Mouse (Mus musculus) granulocyte monocyte progenitor cell, adult 5-6 weeks (primary cell): ENCODE measurements around the gene Sec13. TPM values are rescaled to one million over a fixed set of nuclear protein-coding genes. Genes with fewer than 3 reads are reported as not detected.
"Not testable (repeated sequence)": the region's sequence is repeated elsewhere in the genome, so short reads cannot be mapped to it uniquely, and the experiment has no call there.

Experiments
- ATAC-seq: replicated peaks from 2 replicates; pipeline ENCODE4 v1.8.0; 2016; ENCODE audit warnings: mild to moderate bottlenecking, moderate TSS enrichment, inconsistent platforms; ENCODE audit not compliant: poor library complexity, severe bottlenecking
- total RNA-seq, 2 experiments: library from RNA; stranded (forward) in 1 of 2; stranded (reverse) in 1 of 2; fragments of 200-712, 200-1000 nt in 1 of 2; fragments of >200 nt in 1 of 2; fragmentation: Nextera tagmentation in 1 of 2; gene quantifications; 2 replicates each; pipeline ENCODE4 v1.2.3; 2014 to 2017

The Sec13 gene
- total RNA-seq, 2 experiments from 2014 or later = 145 to 217 TPM

GRCm38 (mm10) chr6:113714276-113714675 lies 26.3 kb downstream of the Sec13 start:
- peak; percentile 86 for ATAC-seq

- ATAC-seq = not testable (repeated sequence)
These were observed 27.2 kb downstream of the Sec13 start for GRCm38 (mm10) chr6:113713389-113713788.

- no peak for ATAC-seq
These were observed 27.8 kb downstream of the Sec13 start for GRCm38 (mm10) chr6:113712718-113713117.

- ATAC-seq = peak; percentile 8
These were observed 43.0 kb downstream of the Sec13 start for GRCm38 (mm10) chr6:113697222-113698205.

GRCm38 (mm10) chr6:113696582-113697221 lies 43.8 kb downstream of the Sec13 start, which contains the start of gene Tatdn2:
Gene Tatdn2 (plus strand): TSS chr6:113697050.
- ATAC-seq = peak; percentile 83

GRCm38 (mm10) chr6:113695766-113696355 lies 44.7 kb downstream of the Sec13 start:
- ATAC-seq = no peak

GRCm38 (mm10) chr6:113695203-113695602 lies 45.3 kb downstream of the Sec13 start:
- ATAC-seq = no peak

- ATAC-seq = no peak
These were observed 47.2 kb downstream of the Sec13 start for GRCm38 (mm10) chr6:113693377-113693776.

GRCm38 (mm10) chr6:113692661-113693133 lies 47.8 kb downstream of the Sec13 start:
- ATAC-seq = peak; percentile 36

GRCm38 (mm10) chr6:113691084-113691462 lies 49.5 kb downstream of the Sec13 start:
- peak; percentile 70 for ATAC-seq

GRCm38 (mm10) chr6:113690400-113691083 lies 50.0 kb downstream of the Sec13 start:
- peak; percentile 6 for ATAC-seq

GRCm38 (mm10) chr6:113690008-113690399 lies 50.5 kb downstream of the Sec13 start:
- ATAC-seq = no peak

- no peak for ATAC-seq
These were observed 53.9 kb downstream of the Sec13 start for GRCm38 (mm10) chr6:113686551-113687125.

- no peak for ATAC-seq
These were observed 57.3 kb downstream of the Sec13 start for GRCm38 (mm10) chr6:113683081-113683825.

GRCm38 (mm10) chr6:113681271-113681670 lies 59.3 kb downstream of the Sec13 start:
- peak; percentile 77 for ATAC-seq

GRCm38 (mm10) chr6:113679993-113680566 lies 60.5 kb downstream of the Sec13 start:
- peak; percentile 51 for ATAC-seq

- ATAC-seq = no peak
These were observed 62.1 kb downstream of the Sec13 start for GRCm38 (mm10) chr6:113678246-113679012.
